Mouse (Mus musculus) MEL (cell line): ENCODE data around the gene Isy1. TPM values are rescaled to one million over a fixed set of nuclear protein-coding genes. Genes with fewer than 3 reads are reported as not detected.

Experiments used
- DNase-seq: peaks from one replicate; pipeline ENCODE4 v3.0.0; 2011; ENCODE audit warnings: low read depth, low spot score
- H3K27ac ChIP-seq: 2 replicates; pipeline ENCODE4 v1.5.1; 2012; ENCODE audit warnings: low read depth, mild to moderate bottlenecking, control low read depth, low read length, moderate library complexity; ENCODE audit not compliant: control insufficient read depth
- H3K27me3 ChIP-seq, 2 experiments: fragments of 150-350 bp in 1 of 2; sonication (generic) in 1 of 2; 2 replicates each; pipeline ENCODE4 v1.6.1; 2012; ENCODE audit warnings: low read length in 2 of 2, mild to moderate bottlenecking in 2 of 2, improper control_type of control experiment in 1 of 2, moderate library complexity in 1 of 2; ENCODE audit not compliant: insufficient read depth in 2 of 2, control insufficient read depth in 1 of 2
- H3K36me3 ChIP-seq, 2 experiments: 2 replicates each; pipeline ENCODE4 v1.6.1; 2012 to 2014; ENCODE audit warnings: low read length in 2 of 2, improper control_type of control experiment in 1 of 2, inconsistent platforms in 1 of 2, mild to moderate bottlenecking in 1 of 2; ENCODE audit not compliant: insufficient read depth in 2 of 2, control insufficient read depth in 1 of 2
- H3K4me1 ChIP-seq, 2 experiments: fragments of 150-350 bp in 1 of 2; sonication (generic) in 1 of 2; 2 replicates each; pipeline ENCODE4 v1.6.1; 2012; ENCODE audit warnings: low read length in 2 of 2, improper control_type of control experiment in 1 of 2, mild to moderate bottlenecking in 1 of 2; ENCODE audit not compliant: insufficient read depth in 2 of 2, control insufficient read depth in 1 of 2
- H3K4me3 ChIP-seq, 2 experiments: fragments of 150-350 bp in 1 of 2; sonication (generic) in 1 of 2; 2 replicates each; pipeline ENCODE4 v1.5.1; 2012; ENCODE audit warnings: low read depth in 2 of 2, low read length in 2 of 2, mild to moderate bottlenecking in 2 of 2, moderate library complexity in 2 of 2, control low read depth in 1 of 2, improper control_type of control experiment in 1 of 2; ENCODE audit not compliant: control insufficient read depth in 1 of 2, insufficient read depth in 1 of 2
- H3K79me2 ChIP-seq: 2 replicates; pipeline ENCODE4 v1.6.1; 2012; ENCODE audit warnings: mild to moderate bottlenecking, low read length, moderate library complexity; ENCODE audit not compliant: control insufficient read depth, poor library complexity, insufficient read depth
- H3K9ac ChIP-seq: 2 replicates; pipeline ENCODE4 v1.6.1; 2012; ENCODE audit warnings: low read depth, mild to moderate bottlenecking, control low read depth, low read length, moderate library complexity; ENCODE audit not compliant: control insufficient read depth, poor library complexity, severe bottlenecking
- H3K9me3 ChIP-seq: fragments of 150-350 bp; sonication (generic); replicated peaks from 2 replicates; pipeline ENCODE4 v1.6.1; 2012; ENCODE audit warnings: mild to moderate bottlenecking, low read length, improper control_type of control experiment, moderate library complexity; ENCODE audit not compliant: insufficient read depth
- BHLHE40 ChIP-seq: IDR thresholded peaks from 2 replicates; pipeline ENCODE4 v1.6.1; 2012; ENCODE audit warnings: low read depth, mild to moderate bottlenecking, inconsistent platforms, low read length, improper control_type of control experiment, borderline replicate concordance
- CHD1 ChIP-seq: IDR thresholded peaks from 2 replicates; pipeline ENCODE4 v1.6.1; 2012; ENCODE audit warnings: low read depth, mild to moderate bottlenecking, inconsistent platforms, low read length, improper control_type of control experiment
- CHD2 ChIP-seq: IDR thresholded peaks from 2 replicates; pipeline ENCODE4 v1.6.1; 2011; ENCODE audit warnings: low read length, improper control_type of control experiment
- EP300 ChIP-seq, 2 experiments: IDR thresholded peaks; 2 replicates each; pipeline ENCODE4 v1.6.1; 2011; ENCODE audit warnings: improper control_type of control experiment in 2 of 2, low read length in 2 of 2, low read depth in 1 of 2, mild to moderate bottlenecking in 1 of 2
- GABPA ChIP-seq: IDR thresholded peaks from 2 replicates; pipeline ENCODE4 v1.6.1; 2012; ENCODE audit warnings: low read depth, mild to moderate bottlenecking, inconsistent platforms, low read length, improper control_type of control experiment, moderate library complexity
- GATA1 ChIP-seq: IDR thresholded peaks from 2 replicates; pipeline ENCODE4 v1.6.1; 2011; ENCODE audit warnings: low read depth, low read length, improper control_type of control experiment
- HCFC1 ChIP-seq: IDR thresholded peaks from 2 replicates; pipeline ENCODE4 v1.6.1; 2012; ENCODE audit warnings: low read depth, mild to moderate bottlenecking, inconsistent platforms, low read length, improper control_type of control experiment, moderate library complexity
- JUND ChIP-seq: IDR thresholded peaks from 2 replicates; pipeline ENCODE4 v1.6.1; 2011; ENCODE audit warnings: low read depth, mild to moderate bottlenecking, improper control_type of control experiment, low read length
- MYB ChIP-seq: IDR thresholded peaks from 2 replicates; pipeline ENCODE4 v1.6.1; 2011; ENCODE audit warnings: mild to moderate bottlenecking, low read depth, low read length, improper control_type of control experiment
- MYC ChIP-seq: IDR thresholded peaks from 2 replicates; pipeline ENCODE4 v1.6.1; 2011; ENCODE audit warnings: low read depth, mild to moderate bottlenecking, low read length, improper control_type of control experiment, moderate library complexity
- POLR2AphosphoS5 ChIP-seq: IDR thresholded peaks from 2 replicates; pipeline ENCODE4 v1.6.1; 2012; ENCODE audit warnings: low read depth, borderline replicate concordance, mild to moderate bottlenecking, inconsistent platforms, low read length, moderate library complexity, mixed read lengths
- UBTF ChIP-seq: IDR thresholded peaks from 2 replicates; pipeline ENCODE4 v1.6.1; 2012; ENCODE audit warnings: low read depth, mild to moderate bottlenecking, inconsistent platforms, low read length, improper control_type of control experiment, moderate library complexity, borderline replicate concordance; ENCODE audit not compliant: insufficient read depth
- ZC3H11A ChIP-seq: IDR thresholded peaks from 2 replicates; pipeline ENCODE4 v1.6.1; 2012; ENCODE audit warnings: low read depth, mild to moderate bottlenecking, inconsistent platforms, low read length, improper control_type of control experiment
- ZKSCAN1 ChIP-seq: IDR thresholded peaks from 2 replicates; pipeline ENCODE4 v1.6.1; 2012; ENCODE audit warnings: low read depth, mild to moderate bottlenecking, inconsistent platforms, low read length, improper control_type of control experiment, moderate library complexity
- ZMIZ1 ChIP-seq: IDR thresholded peaks from 2 replicates; pipeline ENCODE4 v1.6.1; 2012; ENCODE audit warnings: low read depth, mild to moderate bottlenecking, inconsistent platforms, low read length, improper control_type of control experiment, moderate library complexity
- polyA plus RNA-seq, 2 experiments: library from polyadenylated mRNA; stranded (reverse) in 1 of 2; unstranded in 1 of 2; fragments of >175 nt in 1 of 2; fragments of >200 nt in 1 of 2; gene quantifications; 2 replicates each; pipeline versions ENCODE4 v1.2.1 to v1.2.4; 2012; ENCODE audit warnings: low replicate concordance in 2 of 2, low read depth in 1 of 2; ENCODE audit not compliant: insufficient read length in 2 of 2, insufficient read depth in 1 of 2, missing spikeins in 1 of 2
- total RNA-seq: library from RNA; depleted of rRNA; stranded (reverse); fragments of 300-350 nt; gene quantifications from 2 replicates; pipeline ENCODE4 v1.2.3, GENCODE M21; 2012

Isy1 gene
- total and polyA plus RNA-seq, 3 experiments: 64.5 to 115 TPM; not detected in 1

DNA sequence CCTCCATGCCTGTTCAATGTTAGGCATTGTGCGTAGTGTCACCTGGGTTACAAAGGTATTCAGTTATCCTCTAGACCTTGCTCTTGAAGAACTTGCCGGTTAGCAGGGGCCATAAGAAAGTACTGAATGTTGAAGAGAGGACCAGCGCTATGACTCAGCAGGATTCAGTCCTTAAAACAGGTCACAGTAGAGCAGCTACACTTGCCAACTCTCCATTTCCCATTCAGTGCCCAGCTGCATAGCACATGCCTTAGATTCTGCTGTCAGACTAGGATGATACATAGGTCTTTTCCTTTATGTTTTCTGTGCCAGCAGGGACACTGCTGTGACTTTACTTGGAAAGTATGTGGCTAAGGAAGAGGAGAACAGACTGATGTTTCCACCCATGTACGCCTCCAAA lies 14.8 kb upstream of the Isy1 start:
- H3K4me1 ChIP-seq: peaks cover 4 to 8% of the 10 kb centered on the region in 2 experiments; a peak in 3 of 4 replicates
- no peak for TF ChIP-seq HCFC1
- no peak for TF ChIP-seq BHLHE40
- no peak for TF ChIP-seq GABPA
- no peak for TF ChIP-seq ZC3H11A
- TF ChIP-seq JUND: no peak
- TF ChIP-seq MYC: no peak
- no peak for TF ChIP-seq CHD2
- no peak for TF ChIP-seq ZMIZ1
- no peak for TF ChIP-seq UBTF
- no peak for TF ChIP-seq GATA1
- TF ChIP-seq CHD1: no peak
- no peak for TF ChIP-seq ZKSCAN1
- TF ChIP-seq, all 39 proteins: peak for 0
- H3K9ac ChIP-seq: no peak overlapping the region
- no peaks in the 10 kb centered on the region for H3K9me3 ChIP-seq
- peak; percentile 35 for DNase-seq
- peaks cover 25% of the 10 kb centered on the region for H3K79me2 ChIP-seq
- H3K36me3 ChIP-seq: peaks cover 8 to 9% of the 10 kb centered on the region in 2 experiments
- H3K4me3 ChIP-seq: no peak overlapping the region
- no peak overlapping the region for H3K27ac ChIP-seq
- H3K27me3 ChIP-seq: peaks cover 2 to 8% of the 10 kb centered on the region in 2 experiments; a peak in 3 of 4 replicates

DNA sequence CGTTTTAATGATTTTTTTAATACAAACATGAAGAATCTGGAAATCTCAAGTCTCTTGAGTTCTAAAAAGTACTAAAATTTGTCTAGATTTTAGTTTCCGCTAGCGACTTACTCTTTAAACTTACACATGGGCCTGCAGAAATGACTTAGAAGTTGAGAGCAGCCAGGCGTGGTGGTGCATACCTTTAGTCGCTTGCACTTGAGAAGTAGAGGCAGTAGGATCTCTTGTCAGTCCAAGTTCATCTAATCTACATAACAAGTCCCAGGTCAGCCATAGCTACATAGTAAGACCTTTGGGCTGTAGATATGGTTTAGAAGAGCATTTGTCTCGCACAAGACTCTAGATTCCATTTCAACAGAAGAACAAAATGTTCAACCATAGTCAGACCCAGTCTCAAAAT lies 13.3 kb upstream of the Isy1 start:
- peaks cover 0 to 2% of the 10 kb centered on the region in 2 experiments; a peak in 1 of 4 replicates for H3K27me3 ChIP-seq
- peaks cover 4 to 12% of the 10 kb centered on the region in 2 experiments; a peak in 3 of 4 replicates for H3K4me1 ChIP-seq
- no peak overlapping the region for H3K9ac ChIP-seq
- no peak overlapping the region for H3K27ac ChIP-seq
- H3K4me3 ChIP-seq: peak overlapping the region in 1 of 2 experiments; percentile 73; a peak in 1 of 4 replicates
- H3K36me3 ChIP-seq: peaks cover 19 to 25% of the 10 kb centered on the region in 2 experiments
- DNase-seq: peak; percentile 31
- H3K79me2 ChIP-seq: peaks cover 41% of the 10 kb centered on the region
- TF ChIP-seq POLR2AphosphoS5 (no peak), MYB (no peak), EP300 (IDR thresholded peaks at IDR 0.05; ENCODE audit: low read depth in 1 of 2, low read length in 2 of 2) (no peak)
- H3K9me3 ChIP-seq: no peaks in the 10 kb centered on the region
